Mouse (Mus musculus) ovary, postnatal 10 days (tissue): ENCODE results near the gene Pusl1.

Experiments used
- DNase-seq: peaks from one replicate; pipeline ENCODE4 v3.0.0; 2022; ENCODE audit warnings: low spot score

Pusl1 gene

GRCm38 (mm10) chr4:155886330-155886729 is 5.3 kb downstream of the Pusl1 start:
- DNase-seq: no peak

DNA sequence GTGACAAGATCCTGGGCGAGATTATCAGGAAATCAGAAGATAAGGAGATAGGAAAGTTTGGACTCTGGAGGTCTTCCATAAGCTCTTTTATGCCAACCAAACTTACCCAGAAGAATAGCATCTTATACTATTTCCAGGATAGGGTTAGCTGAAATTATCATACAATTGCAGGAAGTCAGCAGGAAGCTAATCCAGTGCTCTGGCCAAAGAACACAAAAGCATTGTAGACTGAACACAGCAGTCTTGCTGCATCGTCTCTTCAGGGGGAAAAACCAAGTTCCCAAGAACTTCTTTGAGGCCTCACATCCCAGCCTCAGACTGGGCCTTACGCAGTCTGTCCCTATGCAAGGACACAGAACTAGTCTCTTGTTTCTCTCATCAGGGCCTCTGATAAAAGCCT is 8.0 kb downstream of the Pusl1 start:
- no peak for DNase-seq

DNA sequence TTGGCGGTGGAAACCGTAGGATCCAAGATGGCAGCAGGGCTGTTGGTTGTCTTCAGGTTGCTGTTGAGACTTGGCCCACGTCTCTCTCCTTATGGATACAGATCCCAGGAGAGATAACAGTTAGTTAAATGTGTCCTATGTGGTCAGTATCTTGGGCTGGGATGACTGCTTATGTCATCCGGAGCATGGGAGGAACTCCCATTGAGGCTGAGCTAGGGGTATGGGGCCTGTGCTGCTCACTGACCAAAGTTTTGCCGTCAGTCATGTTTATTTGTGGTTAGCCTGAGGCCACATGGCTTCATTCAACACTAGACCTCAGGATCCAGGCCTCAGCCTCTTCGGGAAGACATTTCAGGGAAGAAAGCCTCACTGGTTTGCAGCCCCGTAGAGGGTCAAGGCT is 20.2 kb downstream of the Pusl1 start:
- no peak for DNase-seq

- peak; percentile 88 for DNase-seq
These were observed 22.1 kb downstream of the Pusl1 start, which contains the start of the genes Cptp and Ints11 for GRCm38 (mm10) chr4:155869317-155870033. Gene Cptp, minus strand, starts transcription at chr4:155869440. Gene Ints11, plus strand, starts transcription at chr4:155869546.

DNA sequence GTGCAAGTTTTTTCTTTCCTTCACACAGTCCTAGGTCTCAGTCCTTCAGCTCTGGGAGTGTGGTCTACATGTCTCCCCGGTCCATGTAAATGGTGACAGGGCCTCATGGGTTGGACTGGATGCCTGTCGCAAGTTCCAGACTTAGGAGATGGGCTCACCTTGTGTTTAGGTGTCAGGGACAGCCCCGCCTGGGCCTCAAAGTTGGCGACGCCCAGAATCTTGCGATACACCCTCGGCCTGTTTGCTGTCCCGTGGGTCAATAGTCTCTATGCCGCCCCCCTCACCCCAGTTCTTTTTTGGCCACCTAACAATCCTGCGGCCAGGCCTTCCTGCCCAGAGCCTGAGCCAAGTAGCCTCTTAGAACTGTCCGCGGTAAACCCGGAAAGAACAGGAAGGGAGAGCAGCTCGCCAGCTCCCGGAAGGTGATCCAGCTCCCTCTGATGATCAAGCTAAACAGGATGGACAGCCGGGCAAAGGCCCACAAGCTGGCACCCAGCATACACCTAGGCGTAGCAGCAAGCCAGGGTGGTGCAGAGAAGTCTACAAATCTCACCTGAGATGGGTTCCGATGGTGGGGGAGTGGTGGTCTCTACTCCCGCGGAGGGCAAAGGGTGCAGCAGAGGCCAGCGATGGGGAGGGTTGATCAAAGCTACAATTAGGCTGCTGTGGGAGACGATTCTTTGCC is 22.8 kb downstream of the Pusl1 start:
- no peak for DNase-seq

GRCm38 (mm10) chr4:155863001-155863400 is 28.6 kb downstream of the Pusl1 start, which contains the start of gene Tas1r3:
Gene Tas1r3, minus strand, starts transcription at chr4:155863362.
- no peak for DNase-seq

GRCm38 (mm10) chr4:155861787-155862186 is 29.8 kb downstream of the Pusl1 start:
- no peak for DNase-seq

- peak; percentile 67 for DNase-seq
These were observed 32.3 kb downstream of the Pusl1 start for GRCm38 (mm10) chr4:155859318-155859717.

DNA sequence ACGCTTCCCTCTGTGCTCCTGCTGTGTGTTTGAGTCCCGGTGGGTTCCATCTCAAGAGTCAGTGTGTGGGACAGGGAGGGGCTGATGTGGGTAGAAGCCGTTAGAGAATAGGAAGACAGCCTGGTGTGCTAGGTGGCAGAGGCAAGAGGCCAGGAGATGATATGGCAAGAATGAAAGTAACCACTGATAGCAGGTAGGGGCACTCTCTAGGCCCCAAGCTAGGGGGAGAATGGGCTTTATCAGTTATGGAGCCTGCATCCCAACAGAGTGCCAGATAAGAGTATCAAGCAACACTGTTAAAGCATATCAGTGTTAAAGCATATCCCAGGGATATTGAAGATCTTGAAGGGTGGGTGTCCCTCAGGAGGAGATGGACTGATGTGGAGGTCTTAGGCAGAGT is 34.7 kb downstream of the Pusl1 start:
- DNase-seq: no peak

- DNase-seq: no peak
These were observed 35.5 kb downstream of the Pusl1 start for GRCm38 (mm10) chr4:155856071-155856470.

DNA sequence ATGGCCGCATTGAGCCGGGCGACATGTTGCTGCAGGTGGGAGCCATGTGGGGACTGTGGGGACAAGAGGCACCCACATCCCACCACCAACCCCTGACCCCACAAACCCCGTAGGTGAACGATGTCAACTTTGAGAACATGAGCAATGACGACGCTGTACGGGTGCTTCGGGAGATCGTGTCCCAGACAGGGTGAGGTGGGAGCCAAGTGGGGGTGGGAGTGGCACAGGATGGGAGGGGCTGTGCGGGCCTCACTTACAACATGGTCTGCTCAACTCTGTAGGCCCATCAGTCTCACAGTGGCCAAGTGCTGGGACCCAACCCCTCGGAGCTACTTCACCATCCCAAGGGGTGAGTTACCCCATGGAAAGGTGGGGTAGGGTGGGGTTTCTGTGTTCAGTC is 36.6 kb downstream of the Pusl1 start:
- DNase-seq: no peak

GRCm38 (mm10) chr4:155853421-155853820 is 38.2 kb downstream of the Pusl1 start:
- no peak for DNase-seq

DNA sequence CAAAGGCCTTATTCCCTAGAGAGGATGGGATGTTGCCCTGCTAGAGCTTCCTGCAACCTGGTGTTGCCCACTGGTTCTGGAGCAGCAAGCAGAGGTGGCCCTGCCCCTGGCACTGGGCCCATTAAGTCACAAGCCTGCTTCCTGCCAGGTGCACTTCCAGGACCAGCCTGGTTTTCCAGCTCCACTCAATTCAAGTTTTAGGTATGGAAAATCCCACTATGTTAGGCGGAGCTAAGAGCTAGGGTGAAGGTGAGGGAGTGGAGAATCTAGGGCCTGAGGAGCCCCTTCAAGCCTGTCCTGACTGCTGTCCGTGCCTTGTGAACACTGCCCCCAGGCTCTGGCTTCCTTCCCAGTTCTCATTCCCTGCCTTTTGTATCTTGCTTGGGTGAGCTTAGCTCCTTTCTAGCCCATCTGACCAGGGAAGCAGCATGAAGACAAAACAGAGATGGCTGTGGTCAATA is 39.6 kb downstream of the Pusl1 start:
- DNase-seq: no peak

- no peak for DNase-seq
These were observed 40.2 kb downstream of the Pusl1 start for GRCm38 (mm10) chr4:155851368-155851767.

GRCm38 (mm10) chr4:155849792-155850451 is 41.7 kb downstream of the Pusl1 start:
- DNase-seq: no peak

- no peak for DNase-seq
These were observed 42.2 kb downstream of the Pusl1 start for GRCm38 (mm10) chr4:155849391-155849790.

DNA sequence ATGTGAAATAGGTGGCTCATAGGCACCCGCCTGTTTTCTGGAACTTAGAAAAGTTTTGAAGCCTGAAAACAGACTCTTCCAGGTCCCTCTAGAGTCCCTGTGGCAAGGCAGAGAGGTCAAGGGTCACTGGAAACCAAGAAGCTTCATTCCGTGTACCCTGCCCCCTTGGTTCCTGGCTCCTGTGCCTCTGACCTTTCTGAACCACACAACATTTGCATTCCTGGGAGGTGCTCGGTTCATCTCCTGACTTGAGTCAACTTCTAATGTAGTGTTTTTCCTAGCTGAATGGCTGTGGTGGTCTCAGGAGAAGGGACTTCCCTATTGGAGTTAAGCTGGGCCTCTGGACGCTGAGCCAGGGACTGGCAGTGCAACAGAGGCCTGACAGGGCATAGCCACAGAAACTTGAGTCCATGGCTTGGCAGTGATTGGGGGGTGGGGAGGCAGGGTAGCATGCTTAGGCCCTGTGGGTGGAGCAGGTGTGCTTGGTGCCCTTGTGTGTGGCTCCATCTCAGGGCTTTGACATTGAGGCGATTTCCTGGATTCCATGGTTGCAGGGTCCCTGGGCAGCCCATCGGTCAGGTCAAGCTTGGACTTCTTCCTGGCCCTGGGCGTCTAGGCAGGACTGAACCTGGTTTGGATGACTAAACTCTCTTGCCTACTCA is 43.0 kb downstream of the Pusl1 start:
- DNase-seq: no peak

DNA sequence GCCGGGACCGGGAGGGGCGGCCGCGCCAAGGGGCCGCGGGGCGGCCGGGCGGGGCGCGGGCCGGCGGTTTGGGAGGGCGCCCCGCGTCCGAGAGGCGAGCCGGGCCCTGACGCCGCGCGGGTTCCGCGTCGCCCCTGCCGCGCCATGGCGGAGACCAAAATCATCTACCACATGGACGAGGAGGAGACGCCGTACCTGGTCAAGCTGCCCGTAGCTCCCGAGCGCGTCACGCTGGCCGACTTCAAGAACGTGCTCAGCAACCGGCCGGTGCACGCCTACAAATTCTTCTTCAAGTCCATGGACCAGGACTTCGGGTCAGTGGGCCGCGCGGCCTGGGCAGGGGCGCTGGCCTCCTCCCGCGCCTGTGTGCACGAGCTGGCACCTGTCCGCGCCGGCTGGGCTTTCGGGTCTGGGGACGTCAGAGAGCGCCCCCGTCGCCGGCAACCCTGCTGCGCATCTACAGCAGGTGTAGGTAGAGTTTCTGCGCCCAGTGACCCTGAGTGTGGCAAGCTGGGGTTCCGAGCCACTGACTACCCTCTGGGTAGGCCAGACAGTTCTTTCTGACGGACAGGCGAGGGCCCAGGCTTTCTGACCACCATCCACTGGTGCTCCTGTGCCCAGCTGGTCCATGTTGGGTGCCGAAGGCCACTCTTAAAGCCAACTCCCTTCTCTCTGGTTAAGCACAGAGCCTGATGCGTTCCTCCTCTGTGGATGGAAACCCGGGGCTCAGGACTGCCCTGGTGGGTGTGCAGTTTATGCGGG is 43.8 kb downstream of the Pusl1 start:
- no peak for DNase-seq

- DNase-seq: peak; percentile 97
These were observed 44.6 kb downstream of the Pusl1 start, which contains the start of gene Dvl1 for GRCm38 (mm10) chr4:155846871-155847578. Gene Dvl1, plus strand, starts transcription at chr4:155847402.

GRCm38 (mm10) chr4:155843231-155843630 is 48.4 kb downstream of the Pusl1 start:
- no peak for DNase-seq
